Mouse (Mus musculus): ENCODE data around the gene Pak6.

The Pak6 gene

DNA sequence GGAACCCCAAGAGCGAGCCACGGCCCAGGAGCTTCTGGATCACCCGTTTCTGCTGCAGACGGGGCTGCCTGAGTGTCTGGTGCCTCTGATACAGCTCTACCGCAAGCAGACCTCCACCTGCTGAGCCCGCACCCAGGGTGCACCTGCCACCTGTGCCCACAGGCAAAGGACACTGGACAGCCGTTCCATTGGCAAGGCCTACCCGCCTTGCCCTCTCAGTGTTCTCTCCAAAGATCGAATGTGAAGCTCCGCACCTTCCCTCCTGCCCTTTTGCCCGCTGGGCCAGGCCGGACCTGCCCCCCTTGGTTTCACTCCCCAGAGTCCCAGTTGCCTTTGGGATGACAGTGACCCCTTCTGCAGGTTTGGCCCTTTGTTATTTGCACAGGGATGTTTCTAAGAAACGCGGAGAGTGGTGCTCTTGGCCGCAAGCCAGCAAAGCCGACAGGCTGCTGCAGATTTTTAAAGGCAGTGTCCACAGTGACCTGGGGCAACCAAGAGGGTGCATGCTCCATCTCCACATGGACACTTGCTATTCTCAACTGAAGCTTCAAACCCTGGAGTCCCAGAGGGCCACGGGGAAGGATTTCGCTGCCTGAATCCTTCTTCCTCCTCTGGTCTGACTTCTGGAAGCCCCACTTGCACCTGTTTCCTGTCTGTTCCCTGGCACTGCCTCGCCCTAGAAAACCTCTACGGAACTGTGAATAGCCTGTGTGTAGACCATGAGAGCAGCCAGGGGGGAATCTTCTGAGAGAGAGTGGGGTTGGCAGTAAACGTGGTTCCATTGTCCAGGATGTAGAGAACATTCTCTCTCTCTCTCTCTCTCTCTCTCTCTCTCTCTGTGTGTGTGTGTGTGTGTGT lies 33.6 kb downstream of the Pak6 start:
- no peak for DNase-seq (ENCODE audit: extremely low read depth, insufficient read length, low spot score)

DNA sequence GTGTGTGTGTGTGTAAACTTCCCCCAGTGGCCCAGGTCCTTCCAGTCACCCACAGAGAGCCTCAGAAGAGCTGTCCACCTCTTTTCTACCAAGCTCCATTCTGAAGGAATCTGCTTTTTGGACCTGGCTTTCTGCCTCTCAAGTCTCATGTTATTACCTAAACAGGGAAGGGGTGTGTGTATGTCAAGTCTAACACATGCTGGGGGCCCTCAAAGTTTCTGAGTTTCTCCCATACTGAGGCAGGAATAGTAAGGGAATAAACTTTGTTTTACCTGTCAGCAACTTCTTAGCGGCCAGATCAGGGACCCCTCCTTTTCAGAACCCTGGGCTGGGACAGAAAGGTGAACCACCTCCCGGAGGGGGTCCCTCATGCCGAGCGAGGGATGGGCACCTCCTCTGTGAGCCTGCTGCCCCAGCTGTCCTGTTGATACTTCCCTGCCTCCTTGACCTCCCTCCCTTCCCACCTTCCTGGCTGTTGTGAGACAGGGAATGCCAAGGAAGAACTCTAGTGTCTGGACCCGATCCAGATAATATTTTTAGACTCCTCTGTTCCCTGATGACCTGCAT lies 34.3 kb downstream of the Pak6 start:
- DNase-seq (ENCODE audit: extremely low read depth, insufficient read length, low spot score), result peak; percentile 55

DNA sequence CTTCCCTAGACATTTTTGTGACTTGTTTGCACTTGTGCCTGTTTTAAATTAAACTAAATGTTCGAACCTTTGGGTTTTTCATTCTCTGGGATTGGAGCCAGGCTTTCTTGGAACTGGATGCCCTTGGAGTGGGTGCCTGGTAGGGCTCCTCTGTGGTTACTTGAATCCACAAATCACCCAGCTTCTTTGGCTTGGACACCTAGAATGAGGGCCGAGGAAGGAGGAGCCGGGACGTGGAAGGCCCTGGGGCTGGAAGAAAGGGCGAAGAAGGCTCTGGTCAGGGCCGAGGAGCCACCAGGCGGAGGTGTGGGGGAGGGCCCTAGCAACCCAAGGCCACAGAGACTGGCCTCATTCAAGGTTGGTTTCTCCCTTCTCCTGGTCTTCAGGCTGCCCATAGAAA lies 34.9 kb downstream of the Pak6 start:
- DNase-seq (ENCODE audit: extremely low read depth, insufficient read length, low spot score), result peak; percentile 75

DNA sequence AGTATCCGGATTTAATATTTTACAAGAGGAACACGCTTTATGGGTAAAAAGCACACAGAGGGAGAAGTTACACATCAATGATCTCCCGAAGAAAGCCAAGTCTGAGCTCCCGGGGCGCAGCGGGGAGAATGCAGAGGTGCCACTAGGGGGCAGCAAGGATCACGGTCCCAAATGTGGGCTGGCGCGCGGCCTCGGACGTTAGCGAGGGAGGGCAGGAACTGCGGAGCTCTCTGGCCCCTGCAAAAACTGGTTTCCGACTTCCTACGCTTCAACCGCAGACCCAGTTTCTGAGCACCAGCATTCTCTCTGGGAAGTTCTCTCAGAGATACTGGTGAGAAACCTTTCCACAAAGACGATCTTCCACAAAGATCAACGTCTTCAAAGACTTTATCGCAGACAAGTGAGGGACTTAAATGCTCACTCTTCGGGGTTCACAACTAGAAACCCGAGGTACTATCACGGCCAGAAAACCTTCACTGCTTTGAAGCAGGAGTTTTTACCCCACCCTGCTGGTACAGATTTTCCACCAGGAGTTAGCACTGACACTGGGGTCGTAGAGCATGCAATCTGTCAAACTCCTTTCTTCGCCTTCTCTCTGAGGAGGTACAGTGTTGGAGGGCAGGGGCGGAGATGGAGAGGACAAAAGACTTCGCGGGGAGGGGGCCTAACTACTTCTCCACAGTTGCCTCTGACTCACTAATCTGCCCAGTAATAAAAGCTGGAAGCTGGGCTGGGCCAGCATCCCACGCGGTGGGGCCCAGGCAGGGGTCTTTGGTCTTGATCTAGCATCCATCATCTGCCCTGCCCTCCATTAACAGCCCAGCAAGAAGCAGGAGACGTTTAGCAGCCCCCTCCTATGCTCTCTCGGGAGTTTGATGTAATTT lies 37.3 kb downstream of the Pak6 start:
- DNase-seq (ENCODE audit: extremely low read depth, insufficient read length, low spot score), result no peak

DNA sequence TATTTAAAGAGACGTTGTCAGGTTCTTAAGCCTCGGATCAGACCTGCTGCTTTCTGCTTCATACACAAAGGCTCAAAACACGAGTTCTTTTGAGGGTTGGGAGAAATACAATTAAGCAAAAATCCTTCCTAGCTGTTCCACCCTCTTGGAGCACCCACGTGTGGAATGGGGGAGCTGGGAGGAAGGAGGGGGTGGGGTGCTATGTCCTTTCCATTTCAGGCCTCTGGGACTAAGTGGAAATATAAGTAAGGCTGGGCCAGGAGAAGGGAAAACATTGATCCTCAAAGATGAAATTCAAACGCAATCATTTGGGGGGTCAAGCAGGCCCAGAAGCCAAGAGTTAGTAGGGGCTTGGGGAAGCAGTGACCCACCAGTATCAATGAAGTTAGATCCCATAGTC lies 38.1 kb downstream of the Pak6 start:
- DNase-seq (ENCODE audit: extremely low read depth, insufficient read length, low spot score), result no peak

DNA sequence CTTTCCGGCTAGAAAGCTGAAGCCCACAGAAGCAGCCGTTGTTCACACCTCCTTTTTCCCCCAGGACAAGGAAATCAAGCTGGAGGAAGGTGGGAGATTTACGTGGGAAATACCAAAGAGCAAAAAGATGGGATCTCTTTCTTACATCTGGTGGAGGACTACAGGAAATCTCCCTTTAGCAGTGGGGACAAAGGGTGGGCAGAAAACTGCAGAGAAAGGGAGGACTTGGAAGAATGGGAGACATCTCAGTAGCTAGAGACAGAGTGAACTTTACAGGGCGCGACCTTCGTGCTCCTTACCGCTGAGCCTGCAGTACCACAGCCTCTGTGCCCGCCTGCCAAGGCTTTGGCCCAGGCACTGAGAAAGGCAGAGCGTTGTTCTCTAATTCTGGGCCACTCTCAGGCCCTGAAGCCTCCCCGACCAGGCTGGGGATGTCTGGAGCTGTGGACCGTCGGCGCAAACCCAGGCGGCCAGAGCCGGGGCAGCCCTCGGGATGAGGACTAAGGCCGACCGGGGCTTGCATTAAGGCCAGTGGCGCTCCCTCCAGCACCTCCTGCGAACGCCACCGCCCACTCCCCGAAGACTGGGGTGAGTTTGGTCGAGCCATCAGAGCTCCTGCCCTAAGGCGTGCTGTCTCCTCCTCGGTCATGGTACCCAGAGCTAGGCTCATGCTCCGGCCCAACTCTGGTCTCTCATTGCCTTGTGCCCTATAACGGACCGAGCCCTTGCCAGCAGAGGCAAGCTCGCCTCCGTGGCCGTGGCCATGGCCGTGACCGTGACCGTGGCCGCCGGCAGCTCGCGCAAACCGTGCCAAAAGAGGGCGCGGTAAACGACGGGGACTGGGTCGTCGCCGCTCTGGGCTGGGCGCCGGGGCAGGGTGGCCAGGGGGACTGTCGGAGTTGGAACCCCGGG lies 39.1 kb downstream of the Pak6 start:
- DNase-seq (ENCODE audit: extremely low read depth, insufficient read length, low spot score), result no peak

DNA sequence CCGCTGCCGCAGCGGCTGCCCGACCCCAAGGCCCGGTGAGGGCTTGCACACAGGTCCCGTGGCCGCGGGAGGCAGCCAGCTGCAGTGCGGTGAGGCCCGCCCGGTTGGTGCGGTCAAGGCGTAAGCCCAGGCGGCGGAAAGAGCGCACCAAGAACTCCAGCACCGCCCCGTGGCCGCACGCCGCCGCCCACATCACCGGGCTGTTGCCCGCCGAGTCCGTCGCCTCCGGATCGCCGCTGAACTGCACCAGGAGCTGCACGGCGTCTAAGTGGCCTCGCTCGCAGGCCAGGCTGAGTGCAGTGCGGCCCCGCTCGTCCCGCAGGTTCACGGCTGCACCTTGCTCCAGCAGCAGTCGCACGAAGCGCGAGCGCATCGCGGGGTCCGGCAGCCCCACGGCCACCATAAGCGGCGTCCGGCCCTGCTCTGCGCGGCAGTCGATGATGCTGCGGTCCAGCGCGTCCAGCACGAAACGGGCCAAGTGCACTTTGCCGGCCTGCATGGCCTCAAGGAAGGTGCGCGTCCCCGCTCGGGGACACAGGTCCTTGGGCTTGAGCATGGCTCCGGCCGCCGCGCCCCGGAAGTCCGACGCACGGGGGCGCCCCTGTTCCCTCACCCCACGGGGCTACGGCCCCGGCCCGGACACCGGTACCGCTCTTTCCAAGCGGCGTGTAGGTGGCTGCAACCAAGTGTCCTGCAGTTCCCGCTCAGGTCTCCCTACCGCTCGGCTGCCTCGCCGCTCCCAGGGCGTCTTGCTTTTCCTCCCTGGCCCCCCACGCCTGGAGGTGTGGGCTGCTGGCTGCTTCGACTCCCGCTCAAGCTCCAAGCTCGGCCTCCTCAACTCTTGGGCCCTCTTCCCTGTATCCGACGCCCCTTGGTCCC lies 40.0 kb downstream of the Pak6 start:
- DNase-seq (ENCODE audit: extremely low read depth, insufficient read length, low spot score), result no peak

DNA sequence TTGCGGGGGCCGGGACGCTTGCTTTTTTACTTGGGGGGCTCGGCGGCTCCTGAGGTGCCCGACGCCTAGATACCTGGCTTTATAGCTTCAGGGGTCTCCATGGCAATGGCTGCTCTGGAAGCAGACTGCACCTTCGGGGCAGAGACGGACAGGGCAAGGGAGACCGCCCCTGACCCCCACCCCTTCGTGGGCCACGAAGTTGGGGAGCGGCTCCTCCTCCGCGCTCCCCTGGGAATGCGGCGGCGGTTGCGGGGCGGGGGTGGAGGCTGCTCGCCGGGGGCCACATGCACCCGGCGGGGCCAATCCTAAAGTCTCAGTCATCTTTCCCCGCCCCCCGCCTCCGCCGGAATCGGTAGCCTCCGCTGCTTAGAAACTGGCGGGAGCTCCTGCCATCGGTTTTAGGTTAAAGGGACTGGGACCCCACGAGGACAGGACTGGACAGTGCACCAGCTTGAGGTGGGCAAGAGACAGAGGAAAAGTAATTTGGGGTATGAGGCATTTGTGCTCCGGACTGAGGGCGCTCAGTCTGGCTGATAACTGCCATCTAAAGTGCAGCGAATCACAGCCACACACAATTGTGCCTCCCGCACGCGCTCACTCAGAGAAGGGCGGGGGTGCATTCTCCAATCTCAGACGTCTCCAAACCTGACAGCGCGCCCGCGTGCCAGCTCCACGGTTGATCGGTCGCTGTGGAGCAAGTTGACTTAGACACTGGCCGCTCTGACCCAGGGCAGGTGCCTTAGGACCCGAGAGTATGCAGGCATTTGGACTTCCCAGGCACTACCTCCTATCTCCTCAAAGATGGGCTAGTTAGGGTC lies 41.0 kb downstream of the Pak6 start, which contains the start of gene Ankrd63:
Gene Ankrd63, minus strand, starts transcription at position 51 of the 818 bp plus-strand sequence.
- DNase-seq (ENCODE audit: extremely low read depth, insufficient read length, low spot score), result no peak

DNA sequence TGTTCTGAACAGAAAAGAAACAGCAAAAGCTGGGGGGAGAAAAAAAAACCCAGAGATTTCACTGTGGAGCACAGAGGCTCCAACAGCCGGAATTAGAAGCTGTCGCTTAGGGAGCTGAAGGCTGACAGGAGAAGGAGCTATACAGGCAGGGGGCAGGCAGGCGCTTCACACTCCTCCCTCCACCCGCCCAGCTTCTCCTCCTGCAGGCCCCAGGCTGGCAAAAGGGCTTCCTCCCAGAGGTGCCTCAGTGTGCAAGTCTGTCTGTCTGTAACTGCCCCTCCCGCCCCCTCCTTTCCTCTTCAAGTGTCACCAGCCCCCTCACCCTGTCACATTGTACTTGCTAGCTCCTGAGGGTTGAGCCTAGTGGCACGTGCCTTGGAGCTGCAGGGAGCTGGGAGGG lies 43.3 kb downstream of the Pak6 start:
- no peak for DNase-seq (ENCODE audit: extremely low read depth, insufficient read length, low spot score)

DNA sequence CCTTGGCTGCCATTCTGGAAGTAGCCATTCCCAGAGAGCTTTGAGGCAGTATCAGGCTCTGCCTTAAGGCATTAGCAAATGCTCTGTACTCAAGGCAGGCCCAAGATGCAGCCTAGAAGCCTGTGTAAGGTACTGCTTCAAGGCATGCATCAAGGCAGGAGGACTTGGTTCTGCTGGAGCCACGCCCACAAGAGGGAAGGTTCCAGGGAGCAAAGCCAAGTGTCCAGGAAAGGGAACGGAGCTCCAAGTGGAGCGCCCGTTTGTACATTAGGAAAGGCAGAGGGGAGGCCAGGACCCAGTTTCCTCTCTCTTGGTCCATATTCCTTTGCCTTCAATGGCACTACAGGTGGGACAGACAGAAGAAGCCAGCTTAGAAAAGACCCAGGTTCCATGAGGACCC lies 45.4 kb downstream of the Pak6 start:
- DNase-seq (ENCODE audit: extremely low read depth, insufficient read length, low spot score), result no peak

DNA sequence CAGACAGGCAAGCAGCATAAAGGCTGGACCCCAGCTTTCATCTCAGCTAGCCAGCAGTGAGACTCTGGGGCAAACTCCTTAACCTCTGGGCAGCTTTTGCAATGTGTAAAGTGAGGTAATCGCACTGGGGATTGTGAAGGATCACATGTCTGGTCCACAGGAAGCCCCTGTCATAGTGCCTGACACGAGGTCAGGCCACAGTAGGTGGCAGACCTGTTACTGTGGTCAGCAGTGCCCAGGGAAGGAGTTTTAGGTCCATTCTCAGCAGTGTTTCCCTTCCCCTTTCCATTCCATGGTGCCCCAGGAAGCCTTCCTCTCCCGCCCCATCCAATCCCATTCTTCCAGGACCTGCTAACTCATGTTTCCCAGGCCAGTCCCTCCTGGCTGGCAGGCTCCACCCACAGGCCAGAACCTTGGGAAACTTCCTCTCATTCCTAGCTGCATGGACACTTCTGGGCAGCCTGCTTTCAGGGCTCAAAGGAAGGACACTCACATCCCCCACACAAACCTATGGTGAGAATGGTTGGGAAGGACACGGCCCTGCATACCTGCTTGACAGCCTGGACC lies 46.6 kb downstream of the Pak6 start:
- no peak for DNase-seq (ENCODE audit: extremely low read depth, insufficient read length, low spot score)

DNA sequence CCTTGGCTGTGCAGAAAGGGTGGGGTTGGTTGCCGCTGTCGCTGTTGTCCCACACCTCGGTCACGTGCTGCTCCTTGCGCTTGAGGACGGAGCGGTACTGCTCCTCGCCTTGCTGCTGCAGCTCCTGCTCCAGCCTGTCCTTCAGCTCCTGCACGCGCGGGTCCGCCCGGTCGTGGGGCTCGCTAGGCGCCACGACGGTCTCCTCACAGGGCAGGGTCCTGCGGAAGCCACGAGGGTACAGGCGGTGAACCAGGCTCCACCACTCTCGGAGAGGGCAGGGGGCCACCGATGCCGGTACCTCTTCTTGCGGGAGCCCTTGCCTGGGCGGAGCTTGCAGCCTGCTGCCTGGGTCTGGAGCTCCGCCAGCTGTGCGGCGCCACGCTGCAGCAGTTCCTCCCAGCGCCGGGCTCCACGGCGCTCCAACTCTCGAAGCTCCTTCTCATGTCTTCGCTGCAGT lies 48.0 kb downstream of the Pak6 start:
- no peak for DNase-seq (ENCODE audit: extremely low read depth, insufficient read length, low spot score)

DNA sequence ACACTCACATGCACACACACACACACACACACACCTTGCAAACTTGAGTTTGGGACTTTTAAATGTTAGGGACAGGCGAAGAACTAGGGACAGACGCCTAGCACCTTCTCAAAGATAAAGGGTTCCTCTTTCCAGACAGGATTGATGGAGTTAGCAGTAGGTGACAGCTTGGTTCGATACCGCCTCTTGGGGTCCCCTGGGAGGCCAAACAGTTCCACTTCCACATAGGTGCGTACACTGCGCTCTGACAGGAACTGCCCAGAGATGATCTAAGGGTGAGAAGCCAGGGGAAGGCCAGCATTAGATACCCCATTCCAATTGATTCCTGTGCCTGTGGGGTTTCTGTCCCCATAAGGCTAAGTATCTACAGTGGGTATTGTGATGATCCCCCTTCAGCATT lies 50.5 kb downstream of the Pak6 start:
- no peak for DNase-seq (ENCODE audit: extremely low read depth, insufficient read length, low spot score)

DNA sequence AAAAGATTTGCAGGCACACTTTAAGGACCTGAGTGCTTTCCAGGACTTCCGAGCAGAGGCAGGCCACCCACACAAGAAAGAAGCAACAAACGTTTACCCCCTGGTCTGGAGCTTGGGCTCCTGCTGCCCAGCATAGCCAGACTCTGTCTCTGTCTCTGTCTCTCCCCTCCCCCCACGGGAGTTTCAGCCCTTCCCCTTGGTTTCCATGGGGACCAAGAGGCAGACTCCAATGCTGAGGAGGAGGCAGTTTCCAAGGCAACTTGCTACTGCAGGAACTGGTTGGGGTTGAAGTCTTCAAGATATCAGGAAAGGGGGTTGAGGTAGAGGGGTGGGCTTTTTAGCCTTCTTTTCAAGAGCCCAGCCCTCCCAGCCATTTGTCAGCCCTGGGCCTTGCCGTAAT lies 51.1 kb downstream of the Pak6 start:
- DNase-seq (ENCODE audit: extremely low read depth, insufficient read length, low spot score), result no peak

DNA sequence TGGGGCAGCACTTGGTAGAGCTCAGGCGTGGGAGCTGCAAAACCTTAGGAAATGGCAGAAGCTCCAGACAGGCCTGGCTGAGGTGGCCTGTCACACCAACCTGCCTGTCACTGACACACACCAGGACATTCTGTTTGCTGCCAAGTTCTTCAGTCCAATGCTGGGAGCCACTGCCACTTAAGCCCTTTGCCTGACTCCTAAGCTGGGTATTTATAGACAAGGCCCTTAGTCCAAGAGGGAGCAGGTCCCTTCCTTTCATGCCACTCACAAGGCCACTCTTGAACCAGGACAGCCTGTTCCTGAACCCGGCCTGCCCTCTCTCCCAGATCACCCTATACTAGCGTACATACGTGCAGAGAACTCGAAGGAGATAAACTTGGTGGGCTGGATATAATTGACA lies 53.6 kb downstream of the Pak6 start:
- DNase-seq (ENCODE audit: extremely low read depth, insufficient read length, low spot score), result no peak

DNA sequence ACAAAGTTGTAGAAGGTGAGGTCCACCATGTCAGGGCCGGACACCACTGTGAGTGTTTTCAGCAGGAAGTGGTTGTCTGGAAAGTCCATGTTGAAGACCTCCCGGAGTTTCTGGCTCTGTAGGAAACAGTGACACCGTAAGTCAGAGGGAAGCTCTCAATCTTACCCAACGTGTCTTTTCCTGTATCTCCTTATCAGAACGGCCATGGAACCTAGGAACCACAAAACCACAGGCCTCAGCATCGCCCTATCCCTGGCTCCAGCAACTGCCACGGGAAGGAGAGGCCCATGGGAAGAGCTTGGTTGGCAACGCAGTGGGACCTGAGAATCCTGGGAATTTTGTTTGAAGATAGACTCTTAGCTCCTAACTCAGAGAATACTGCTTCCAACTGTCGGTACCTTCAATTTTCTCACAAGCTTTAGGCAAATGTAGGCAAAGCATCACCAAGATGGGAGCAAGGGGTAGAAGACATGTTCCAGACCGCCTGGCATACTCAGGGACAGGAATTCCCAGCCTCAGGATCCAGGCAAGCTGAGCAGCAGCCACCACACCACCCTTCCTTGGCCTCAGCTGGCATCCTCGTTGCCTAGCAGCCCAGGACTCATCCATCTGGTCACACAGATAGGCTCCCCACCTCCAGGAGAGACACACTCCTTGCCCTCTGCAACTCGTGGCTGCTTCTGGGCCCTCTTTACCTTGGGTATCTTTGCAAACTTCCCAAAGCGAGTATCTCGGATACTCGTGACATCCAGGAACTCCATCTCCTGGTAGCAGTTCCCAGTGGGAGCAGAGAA lies 60.8 kb downstream of the Pak6 start:
- DNase-seq (ENCODE audit: extremely low read depth, insufficient read length, low spot score), result no peak

DNA sequence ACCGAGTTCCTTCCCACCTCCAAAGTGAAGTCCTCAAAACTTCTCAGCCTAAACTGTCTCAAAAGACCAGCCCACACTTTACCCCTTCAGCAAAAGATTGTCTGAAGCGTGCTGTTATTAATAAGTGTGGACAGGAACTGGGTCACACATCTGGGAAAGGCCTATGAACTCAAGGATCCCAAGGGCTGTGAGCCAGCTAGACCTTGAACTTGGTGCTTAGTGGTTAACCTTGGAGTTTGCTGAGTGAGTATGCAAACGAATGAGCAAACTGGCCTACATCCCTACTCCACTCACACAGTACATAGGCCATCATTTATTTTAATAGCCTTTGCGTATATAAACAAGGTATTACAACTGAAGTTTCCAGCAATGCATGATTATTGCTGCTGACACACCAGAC lies 62.4 kb downstream of the Pak6 start:
- DNase-seq (ENCODE audit: extremely low read depth, insufficient read length, low spot score), result no peak

Data from 3134 (cell line).